Mouse (Mus musculus): ENCODE results near the gene Ubxn11.

DNA sequence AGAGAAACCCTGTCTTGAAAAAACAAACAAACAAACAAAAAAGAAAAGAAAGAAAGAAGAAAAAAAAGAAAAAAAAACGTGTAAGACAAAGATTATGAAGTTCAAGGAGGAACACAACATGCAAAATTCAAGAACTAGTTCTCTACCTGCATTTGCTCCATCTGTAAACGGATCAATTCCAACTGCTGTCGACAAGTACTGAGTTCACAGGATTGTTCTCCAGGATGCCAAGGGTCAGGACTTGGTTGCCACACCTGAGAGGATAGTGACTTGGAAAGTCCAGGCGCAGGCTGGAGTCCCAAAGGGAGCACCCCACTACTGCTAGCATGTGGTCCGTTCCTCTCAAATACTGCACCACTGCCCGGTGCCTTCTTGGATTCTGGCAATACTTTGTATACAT, 53.2 kb downstream of the Ubxn11 start:
- no peak for TF ChIP-seq POLR2A (IDR thresholded peaks at IDR 0.05; ENCODE audit: borderline replicate concordance, extremely low read depth, insufficient read depth, insufficient read length, poor library complexity, severe bottlenecking)
- no peak for TF ChIP-seq CTCF (IDR thresholded peaks at IDR 0.05; ENCODE audit: borderline replicate concordance, extremely low read depth, insufficient read depth, insufficient read length)
